Mouse (Mus musculus) left cerebral cortex, postnatal 36 days (tissue): ENCODE results near the gene Trappc2l. TPM values are rescaled to one million over a fixed set of nuclear protein-coding genes. Genes with fewer than 3 reads are reported as not detected.

Source experiments
- DNase-seq, 2 experiments: peaks; one replicate each; pipeline ENCODE4 v3.0.0; 2021 to 2022; ENCODE audit warnings: low spot score in 2 of 2, mixed read lengths in 1 of 2
- intact Hi-C: fragments of 180-260 bp; cut with DNase I; formaldehyde crosslinking; loops from one replicate; pipeline ENCODE4 v1.15.1; 2025
- total RNA-seq, 2 experiments: library from RNA; stranded (reverse); gene quantifications; 2 replicates each; pipeline ENCODE4 v1.2.3; 2021

Gene Trappc2l
- total RNA-seq, 2 experiments from 2014 or later = 78.7 to 84.5 TPM

GRCm38 (mm10) chr8:122646337-122646736 lies 34.9 kb downstream of the Trappc2l start:
- DNase-seq = no peak
- intact Hi-C loops = no loop called here

DNA sequence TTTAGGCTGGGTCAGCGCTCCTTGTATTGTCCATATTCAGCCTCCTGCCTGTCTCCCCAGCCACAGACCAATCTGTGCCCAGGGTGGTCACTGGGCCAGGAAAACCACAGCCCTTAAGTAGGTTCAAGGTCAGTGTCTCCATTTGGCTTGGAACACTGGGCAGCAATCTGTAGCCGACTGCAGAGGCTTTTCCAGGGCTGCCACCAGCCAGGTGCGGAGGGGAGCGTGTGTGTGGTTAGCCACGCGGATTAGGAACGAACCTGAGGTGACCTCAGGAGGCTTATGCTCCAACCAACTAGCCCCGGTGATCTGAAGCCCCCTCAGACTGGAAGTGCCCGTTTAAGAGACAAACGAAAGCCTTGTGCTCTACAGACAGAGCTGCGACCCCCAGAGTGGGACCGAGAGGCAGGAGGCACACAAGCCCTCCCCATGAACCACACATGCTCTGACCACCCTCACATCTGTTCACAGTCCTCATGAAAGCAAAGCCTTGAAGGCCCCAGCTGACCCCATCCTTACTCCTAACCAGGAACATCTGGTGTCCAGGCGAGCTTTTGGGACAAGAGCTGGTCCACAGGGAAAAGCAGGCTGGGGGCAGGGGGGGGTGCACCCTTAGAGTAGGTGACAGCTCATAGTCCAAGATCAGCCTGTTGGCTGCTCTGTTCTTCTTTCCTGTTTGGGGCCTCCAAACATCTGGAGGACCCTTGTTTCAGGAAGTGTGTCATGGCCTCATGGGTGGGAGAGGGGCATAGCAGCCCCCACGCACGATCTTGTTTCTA lies 36.9 kb downstream of the Trappc2l start:
- intact Hi-C loops = no loop called here
- no peak for DNase-seq

- no peak for DNase-seq
- intact Hi-C loops = no loop called here
Observed at GRCm38 (mm10) chr8:122651326-122651921, 40.0 kb downstream of the Trappc2l start.

- DNase-seq = no peak
- intact Hi-C loops = no loop called here
Observed at GRCm38 (mm10) chr8:122652643-122653042, 41.2 kb downstream of the Trappc2l start.

DNA sequence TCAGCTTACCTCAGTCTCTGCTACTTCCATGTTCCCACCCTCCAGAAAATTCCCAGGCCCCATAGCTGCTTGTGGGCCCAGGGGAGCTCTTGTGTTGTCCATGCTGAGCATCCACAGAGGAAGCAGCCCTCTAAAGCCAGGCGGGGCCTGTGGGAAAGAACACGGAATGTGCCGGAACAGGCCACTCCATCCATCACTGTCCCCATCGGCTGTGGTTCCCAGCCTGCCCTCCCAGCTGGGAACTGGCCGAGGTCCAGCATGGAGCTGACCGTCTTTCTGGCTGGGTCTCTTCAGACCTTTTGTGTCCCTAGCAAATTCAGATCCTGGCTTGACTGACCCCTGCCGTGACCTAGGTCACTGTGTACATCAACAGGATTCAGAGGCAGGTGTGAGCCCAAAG lies 43.3 kb downstream of the Trappc2l start:
- no peak for DNase-seq
- intact Hi-C loops = no loop called here

DNA sequence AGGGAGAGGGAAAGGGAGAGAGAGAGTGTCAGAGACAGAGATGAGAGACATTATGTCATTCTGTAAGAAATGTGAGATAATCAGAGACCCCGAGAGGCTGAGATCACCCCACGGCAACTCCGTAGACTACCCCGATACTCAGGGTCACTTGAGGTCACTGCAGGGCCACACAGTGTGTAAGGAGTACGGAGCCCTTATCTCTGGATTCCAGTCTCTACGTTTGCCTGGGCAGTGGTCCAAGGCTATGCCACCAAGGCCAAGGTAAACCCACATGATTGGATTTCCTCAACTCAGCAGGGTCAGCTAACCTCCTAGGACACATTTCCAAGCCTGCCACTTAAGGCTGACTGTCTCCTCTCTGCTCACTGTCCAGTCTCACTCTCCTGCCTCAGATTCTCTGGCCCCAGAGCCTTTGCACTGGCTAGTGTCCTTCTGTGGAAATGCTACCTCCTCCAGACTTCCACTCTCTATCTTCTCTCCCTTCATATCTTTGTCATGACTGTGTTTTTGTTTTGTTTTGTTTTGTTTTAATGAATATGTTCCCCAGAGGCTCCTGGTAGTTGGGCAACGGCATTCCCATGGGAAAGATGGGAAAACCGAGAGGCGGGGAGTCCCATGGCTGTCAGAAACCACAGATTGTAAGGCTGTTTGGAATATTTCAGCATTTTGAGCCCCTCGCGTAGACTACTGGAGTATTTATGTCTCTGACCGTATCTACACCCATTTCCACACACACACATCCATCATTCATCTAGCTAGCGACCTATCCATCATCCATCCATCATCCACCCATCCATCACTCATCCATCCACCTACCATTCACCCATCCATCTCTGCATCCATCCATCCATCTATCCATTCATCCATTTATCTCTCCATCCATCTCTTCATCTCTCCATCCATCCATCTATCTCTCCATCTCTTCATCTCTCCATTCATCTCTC lies 44.9 kb downstream of the Trappc2l start:
- intact Hi-C loops = no loop called here
- no peak for DNase-seq

DNA sequence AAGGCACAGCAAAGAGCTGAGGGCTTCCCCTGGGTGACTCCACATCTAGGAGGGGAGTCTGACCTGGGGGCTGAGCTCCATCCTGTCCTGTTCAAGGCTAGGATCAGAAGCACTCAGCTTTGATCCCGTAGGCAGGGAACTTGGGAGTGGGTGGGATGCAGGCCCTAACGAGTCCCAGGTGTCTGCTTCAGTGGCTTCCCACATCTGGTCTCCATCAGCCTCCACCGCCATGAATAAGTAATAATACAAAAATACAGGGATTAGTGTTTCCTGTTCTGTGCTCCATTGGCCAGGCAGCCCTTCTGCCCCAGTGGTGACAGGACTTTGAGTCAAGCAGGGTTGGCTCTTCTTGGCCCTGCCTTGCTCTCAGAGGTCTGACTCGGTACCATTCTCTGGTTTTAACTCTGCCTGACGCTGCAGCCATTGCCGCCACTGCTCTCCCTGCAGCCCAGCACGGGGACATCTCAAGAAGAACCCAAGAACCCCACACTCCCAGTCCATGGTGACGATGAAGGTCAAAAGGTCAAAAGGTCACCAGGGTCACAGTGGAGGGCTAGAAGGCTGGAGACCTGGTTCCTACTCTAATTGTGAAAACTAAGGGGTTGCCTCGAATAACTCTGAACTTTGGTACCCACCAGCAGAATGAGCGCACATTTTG lies 46.8 kb downstream of the Trappc2l start:
- intact Hi-C loops = no loop called here
- no peak for DNase-seq

- intact Hi-C loops = no loop called here
- DNase-seq = no peak
Observed at GRCm38 (mm10) chr8:122658807-122659160, 47.3 kb downstream of the Trappc2l start.

GRCm38 (mm10) chr8:122660022-122660421 lies 48.6 kb downstream of the Trappc2l start:
- intact Hi-C loops = no loop called here
- DNase-seq = no peak

GRCm38 (mm10) chr8:122661138-122661537 lies 49.7 kb downstream of the Trappc2l start:
- peak; percentile 74 to 79 for DNase-seq
- intact Hi-C loops = no loop called here

DNA sequence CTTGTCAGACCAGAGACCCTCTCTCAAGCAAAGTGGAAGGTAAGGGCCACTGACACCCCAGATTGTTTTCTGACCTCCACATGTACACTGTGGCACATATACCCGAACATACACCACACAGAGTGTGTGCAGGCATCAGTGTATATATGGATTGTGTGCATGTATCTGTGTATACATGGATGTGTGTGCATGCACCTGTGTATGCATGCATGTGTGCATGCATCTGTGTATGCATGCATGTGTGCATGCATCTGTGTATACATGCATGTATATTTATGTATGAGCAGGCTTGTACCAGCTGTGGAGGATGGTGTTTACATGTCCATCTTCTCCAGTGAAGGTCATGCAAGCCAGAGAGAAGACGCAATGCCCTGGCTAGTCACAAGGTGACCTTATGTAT lies 50.5 kb downstream of the Trappc2l start:
- no peak for DNase-seq
- intact Hi-C loops = no loop called here

DNA sequence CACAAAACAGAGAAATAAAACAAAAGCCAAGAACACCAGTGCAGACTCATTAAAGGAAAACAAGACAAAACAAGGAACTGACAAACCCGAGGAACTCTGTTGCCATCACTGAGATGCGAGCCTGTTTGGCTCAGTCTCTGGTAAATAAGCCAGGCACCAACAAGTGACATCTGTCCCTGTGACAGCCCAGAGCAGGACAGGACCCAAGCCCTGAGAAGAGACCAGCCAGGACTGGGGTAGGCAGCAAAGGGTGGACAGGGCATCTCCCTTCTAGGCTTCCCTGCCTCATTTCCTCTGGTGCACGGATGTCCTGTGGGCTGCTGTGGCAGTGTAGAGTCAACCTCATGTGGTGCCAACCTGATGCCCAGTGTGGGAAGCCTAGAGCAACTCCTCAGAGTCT lies 51.7 kb downstream of the Trappc2l start:
- DNase-seq = no peak
- intact Hi-C loops = no loop called here

DNA sequence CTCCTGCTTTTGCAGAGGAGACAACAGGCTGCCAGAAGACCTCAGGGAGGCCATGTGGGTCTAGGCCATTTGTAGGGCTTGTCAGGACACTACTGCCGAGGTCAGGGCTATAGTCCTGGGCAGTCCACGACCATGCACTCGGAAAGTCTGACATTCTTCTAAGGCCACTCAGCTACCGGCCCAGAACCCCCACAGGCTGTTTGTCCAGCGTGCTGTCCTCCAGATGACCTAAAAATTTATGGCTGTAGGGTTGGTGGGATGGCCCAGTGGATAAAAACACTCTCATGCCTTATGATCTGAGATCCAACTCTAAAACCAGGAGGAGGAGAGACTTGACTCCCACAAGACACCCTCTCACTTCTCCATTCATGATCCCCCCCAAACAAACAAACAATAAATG lies 52.2 kb downstream of the Trappc2l start:
- intact Hi-C loops = no loop called here

DNA sequence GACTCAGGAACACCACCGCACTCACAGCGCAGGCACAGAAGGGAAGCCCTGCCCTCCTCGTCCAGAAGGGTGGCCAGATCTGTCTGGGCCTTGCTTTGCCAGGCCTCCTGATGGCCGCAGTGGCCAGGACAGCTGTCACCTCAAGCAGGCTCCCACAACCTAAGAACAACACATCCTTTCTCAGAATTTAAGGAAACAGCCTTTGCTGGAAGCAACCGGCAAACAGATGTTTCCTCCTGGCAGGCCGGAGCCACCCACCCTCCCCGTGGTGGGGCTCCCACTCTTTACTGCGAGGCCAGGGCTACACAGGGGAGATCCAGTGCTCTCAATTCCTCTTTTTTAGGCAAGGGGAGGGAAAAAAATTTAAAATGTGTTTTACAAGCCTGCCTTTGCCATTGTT lies 53.8 kb downstream of the Trappc2l start:
- intact Hi-C loops = no loop called here
- peak; percentile 21 to 35 for DNase-seq

More for the DNA sequence above, 52.2 kb downstream of the Trappc2l start:
- DNase-seq = no peak

GRCm38 (mm10) chr8:122665667-122666316 lies 54.4 kb downstream of the Trappc2l start:
- intact Hi-C loops = no loop called here

More at GRCm38 (mm10) chr8:122665667-122666316, 54.4 kb downstream of the Trappc2l start:
- no peak for DNase-seq
